Mouse (Mus musculus): Measurements from ENCODE around the gene Itga9. TPM values are rescaled to one million over a fixed set of nuclear protein-coding genes. Genes with fewer than 3 reads are reported as not detected.

Gene Itga9
- polyA plus RNA-seq, 3 experiments from 2014 or later: 0.40 TPM; not detected in 2

DNA sequence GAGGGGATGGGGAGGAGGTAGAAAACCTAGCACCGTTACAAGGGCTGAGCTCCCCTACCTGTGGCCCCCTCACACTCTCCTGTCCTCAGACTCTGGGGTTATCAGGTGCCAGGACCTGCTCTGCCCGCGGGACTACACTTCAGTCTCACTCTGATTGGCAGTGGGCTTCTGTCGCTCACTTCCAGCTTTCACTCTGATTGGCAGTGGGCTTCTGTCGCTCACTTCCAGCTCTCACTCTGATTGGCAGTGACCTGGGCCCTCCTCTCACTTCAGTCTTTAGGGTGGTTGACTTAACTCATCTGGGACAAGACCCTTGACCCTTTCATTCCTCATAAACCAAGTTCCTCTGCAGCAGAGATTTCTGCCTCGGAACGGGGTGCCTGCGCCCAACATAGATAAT is 226.9 kb downstream of the Itga9 start:
- no peak for ATAC-seq

DNA sequence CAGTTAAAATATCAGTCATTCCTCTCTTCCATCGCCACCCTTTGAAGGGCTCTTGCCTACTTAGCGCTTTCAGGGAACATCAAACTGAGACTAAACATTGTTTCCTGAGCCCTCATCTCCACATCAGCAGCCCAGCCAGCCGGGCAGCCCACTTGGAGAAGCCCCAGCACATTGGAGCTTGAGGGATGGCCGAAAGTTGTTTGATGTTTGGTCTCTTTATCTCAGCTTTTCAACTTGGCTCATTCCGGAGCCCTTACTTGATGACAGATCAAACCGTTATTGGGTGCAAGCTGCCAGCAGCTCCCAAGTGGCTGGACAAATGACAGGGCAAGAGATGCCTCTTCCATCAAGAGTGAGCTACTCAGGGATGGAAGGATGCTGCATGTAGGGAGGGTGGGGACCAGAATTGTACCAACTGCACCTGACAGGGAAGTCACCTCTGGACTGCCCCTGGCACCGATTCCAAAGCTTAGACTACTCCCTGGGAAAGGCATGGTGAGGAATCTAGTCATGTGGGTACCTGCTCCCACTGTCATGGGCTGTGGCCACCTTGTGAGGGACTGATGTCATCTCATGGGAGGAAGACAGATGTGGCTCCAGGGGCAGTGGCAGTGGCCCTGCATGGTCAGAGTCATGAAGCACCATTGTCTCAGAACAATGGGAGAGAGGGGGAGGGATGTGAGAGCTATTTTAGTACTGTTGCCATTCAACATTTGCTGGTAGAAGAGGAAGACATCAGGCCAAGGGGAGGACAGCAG is 232.6 kb downstream of the Itga9 start:
- ATAC-seq: no peak

DNA sequence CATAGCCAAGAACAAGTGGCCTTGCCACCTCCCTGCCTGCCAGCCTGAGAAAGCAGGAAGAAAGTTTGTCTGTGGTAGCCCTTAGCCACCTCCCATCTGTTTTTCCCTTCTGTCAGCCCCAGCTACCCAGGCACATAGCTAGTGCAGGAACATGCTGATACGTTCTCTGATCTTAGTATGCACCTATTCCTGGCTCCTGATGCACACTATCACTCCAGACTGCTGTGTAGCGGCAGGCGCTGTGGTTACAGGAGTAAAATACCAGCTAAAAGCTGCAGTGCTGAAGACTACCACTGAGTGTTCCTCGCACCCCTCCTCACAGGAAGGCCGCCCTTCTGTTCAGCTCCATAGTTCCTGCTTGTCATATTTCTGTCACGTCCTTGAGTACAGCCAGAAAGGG is 234.8 kb downstream of the Itga9 start:
- ATAC-seq: no peak

DNA sequence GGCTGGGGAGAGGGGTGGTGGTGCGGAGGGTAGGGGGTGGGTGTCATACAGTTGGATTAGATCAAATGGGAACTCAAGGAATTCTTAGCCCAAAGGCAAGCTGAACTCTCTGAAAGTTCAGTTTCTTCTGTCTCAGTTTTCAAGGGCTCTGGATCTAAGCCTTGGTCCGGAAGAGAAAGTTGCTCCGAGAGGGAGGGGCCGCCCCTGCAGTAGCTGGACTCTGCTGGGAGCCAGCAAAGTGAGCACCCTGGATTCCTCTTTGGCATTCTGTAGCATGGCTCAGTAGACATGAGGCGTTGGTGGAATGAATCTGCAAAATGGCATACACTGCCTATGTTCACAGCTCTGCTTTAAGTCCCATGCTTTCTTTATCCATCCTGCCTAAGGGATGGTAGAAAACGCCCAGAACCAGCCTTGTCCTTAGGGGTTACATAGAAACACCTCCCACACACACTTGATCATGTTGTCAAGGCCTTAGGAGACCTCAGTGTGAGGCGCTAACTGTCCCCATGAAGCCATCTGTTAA is 235.5 kb downstream of the Itga9 start:
- ATAC-seq: no peak

DNA sequence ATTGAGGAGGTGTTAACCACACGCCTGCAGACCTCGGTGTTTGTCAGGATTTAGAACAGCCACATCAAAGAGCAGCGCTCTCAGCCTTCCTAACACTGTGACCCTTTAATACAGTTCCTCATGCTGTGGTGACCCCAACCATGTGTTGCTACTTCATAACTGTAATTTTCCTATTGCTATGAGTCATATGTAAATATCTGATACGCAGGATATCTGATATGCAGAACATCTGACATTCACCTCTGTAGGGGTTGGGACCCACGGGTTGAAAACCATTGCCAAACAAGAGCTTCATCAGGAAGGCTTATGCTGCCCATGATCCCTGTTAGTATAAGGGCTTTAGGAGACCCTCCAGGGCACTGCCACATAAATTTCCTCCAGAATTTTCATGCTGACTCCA is 237.2 kb downstream of the Itga9 start:
- ATAC-seq: peak; percentile 50

DNA sequence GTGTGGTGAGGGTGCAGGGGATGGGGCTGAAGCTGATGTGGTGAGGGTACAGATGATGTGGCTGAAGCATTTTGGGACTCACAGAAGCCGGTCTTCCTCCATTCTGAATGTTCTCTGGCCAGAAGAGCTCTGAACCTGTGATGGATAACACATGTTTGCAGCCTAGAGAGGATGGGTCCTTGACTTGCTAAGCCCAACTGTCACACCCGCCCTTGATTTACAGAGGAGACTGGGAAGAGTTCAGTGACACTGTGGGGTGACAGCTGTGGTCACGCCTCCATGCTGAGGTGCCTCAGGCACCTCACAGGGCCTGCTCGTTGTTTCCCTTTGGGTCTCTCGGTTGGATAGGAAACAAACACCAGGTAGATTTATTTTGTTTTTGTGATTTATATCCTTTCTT is 238.5 kb downstream of the Itga9 start:
- no peak for ATAC-seq

DNA sequence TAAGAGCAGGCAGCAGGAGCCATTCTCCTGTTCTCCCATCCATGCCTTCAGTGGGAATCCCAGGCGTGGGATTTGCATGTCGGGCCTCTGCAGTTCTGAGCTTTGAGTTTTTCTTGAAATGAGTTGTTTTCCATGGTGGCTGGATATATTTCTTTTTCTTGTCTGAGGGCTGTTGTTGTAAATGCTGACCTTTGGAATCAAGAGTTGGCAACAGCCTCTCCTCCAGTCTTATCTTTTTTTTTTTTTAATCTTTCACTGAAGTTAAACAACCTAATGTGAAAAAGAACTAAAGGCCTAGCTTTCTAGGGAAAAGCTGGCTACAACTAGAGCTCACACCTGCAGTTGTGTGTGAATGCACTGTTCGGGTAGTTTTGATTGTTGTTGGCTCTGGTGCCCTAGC is 240.3 kb downstream of the Itga9 start:
- no peak for ATAC-seq

DNA sequence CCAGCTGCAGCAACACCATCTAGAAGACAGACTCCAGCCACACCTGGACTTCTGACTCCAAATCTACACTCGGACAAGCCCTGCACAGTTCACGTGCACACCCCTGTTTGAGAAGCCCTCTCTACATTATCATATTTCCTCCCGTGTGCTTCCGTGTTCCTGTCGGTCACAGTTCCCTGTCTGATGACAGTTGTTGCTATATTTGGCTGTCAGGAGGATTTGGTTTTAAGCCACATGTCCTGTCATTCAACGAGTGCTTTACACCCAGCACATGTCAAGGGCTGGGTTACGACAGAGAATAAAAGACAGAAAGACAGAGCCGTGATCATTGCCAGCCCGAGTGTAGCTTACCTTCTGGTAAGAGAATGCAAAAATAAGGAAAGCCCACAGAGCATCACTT is 250.2 kb downstream of the Itga9 start:
- ATAC-seq: no peak

DNA sequence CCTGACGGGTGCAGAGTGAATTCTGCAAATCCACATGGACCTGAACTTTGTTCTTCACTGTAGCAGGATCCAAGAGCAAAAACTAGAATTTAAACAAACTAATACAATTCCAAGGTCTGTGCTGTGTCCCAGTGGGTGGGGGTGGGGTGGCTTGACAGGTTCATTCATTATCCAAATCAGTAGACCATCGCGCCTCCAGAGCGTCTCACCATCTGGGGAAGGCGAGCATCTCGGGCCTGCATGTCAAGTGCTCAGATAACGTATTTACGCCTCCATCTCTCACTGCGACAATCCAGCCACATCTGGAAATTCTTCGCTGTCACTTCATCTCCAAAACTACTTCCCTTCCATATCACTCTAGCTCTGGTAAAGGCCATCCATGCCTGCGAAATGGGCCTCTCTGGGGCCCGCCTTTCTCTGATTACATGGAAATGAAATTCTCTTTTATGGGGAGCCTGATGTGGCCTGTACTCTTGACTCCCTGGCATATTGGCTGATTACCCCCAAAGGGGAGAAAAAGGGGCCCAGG is 254.2 kb downstream of the Itga9 start:
- ATAC-seq: no peak

DNA sequence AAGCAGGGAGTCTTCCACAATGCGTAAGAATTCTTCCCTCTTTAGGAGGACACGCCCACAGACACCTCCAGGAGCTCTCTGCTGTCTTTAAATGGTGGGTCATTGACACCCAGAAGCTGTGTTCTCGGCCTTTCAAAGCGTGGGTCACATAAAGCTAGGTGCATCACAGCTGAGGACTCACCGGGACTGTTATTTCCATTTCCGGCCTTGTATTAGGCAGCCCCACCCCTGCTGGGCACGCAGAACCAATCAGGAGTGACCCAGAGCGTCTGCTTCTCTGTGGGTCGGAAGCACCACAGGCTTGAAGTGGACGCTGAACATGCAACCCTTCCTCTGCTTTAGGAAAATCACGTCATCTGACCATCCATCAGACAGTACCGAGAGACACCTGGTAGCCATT is 255.7 kb downstream of the Itga9 start:
- ATAC-seq: no peak

DNA sequence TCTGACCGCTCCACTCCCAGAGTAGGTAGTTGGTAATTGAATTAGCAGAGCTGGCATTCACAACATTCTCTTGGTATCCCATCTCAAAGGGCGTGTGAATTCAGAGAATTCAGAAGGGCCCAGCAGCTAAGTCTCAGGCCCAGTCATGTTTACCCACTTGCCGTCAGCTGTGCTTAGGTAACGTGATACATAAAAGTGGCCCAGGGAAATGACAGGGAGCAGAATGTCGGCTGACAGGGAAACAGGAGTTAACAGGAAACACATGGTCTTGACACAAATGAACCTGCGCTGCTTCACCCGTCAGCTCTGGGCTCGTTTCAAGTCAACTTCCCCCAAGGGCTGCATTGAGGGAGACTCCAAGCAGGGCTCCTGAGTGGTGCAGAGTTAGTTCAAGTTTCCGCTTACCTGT is 256.4 kb downstream of the Itga9 start:
- no peak for ATAC-seq

DNA sequence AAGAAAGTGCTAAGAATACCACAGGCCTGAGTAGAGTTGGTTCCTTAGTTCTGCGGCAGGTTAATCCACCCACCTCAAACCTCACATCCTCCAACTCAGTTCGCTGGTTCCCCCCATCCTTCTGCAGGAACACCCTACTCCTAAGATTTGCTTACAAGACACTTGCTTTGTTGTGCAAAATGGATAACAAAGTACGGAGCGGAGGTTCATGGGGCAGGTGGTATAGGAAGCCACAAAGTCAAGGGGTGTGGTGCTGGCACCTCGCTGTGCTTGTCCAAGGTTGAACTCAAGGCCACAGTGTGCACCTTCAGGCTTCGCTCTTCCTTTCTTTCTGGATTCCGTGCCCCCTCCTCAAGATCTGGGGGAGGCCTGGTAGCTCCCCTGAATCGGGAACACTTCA is 257.0 kb downstream of the Itga9 start:
- no peak for ATAC-seq

DNA sequence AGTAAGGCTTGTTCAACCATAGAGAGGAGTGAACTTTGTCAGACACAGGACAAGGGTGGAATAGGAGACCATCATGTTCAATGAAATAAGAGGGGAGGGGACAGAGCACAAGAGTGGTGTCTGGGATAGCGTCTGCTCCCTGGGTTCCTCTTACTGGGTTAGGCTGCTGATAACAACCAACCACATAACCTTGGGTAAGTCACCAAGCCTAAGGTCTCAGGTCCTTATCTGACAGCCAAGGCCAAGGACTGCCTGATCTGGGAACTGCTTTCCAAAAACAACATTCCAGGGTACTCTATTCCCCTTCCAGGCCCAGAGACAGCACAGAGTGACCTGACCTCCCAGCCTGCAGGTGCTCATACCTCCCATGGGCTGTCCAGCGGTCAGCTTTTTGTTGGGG is 260.5 kb downstream of the Itga9 start:
- ATAC-seq: no peak

DNA sequence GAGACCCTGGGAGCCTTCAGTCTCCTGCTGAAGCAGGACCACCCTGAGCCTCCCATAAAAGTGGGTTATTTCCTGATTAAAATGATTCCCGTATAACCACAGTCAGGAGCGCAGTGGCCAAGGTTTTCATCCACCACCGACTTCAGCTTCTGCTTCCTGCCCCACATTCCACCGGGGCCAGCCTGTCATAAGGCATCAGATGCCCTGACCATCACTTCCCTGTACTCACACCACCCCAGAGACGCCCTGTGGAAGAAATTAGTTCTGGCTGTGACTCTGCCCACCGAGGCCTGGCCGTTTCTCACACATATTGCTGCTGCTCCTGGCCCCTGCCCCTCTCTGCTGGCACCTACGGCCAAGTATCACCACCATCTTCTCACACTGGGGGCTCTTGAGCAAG is 261.4 kb downstream of the Itga9 start:
- no peak for ATAC-seq

DNA sequence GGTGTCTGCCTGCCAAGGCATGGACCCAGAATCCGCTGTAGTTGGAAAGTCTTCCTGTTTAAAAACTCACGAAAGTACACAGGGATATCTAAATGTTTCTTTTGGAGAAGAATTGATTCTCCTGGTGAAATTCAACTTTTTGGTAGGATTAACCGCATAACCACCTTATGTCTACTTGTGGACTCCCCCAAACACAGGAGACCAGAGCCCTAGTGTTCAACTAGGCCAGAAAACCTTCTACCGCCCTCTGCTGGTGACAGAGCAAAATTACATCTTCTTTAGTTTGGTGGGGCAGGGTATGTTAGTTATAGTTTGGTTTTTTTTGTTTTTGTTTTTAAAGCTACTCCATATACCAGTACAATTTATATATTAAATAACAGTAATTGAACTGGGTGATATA is 264.6 kb downstream of the Itga9 start:
- ATAC-seq: no peak

DNA sequence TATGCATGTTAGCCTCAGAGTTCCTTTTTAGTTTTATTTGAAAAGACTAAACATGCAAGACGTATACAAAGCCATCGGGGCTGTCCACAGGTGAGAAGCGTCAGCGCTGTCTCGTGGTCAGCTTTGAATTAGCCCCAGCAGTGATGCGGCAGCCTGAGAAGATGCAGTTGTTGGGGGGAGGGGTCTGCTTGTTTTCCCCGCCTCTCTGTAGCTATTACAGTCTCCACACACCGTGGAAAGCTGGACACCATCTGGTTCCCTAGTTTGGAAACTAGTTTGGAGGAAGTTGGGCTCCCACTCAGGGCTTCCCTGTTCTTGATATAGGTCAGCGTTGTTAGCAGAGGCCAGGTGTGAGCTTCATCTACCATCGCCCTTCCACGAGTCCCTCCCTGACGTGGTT is 266.5 kb downstream of the Itga9 start:
- ATAC-seq: no peak

DNA sequence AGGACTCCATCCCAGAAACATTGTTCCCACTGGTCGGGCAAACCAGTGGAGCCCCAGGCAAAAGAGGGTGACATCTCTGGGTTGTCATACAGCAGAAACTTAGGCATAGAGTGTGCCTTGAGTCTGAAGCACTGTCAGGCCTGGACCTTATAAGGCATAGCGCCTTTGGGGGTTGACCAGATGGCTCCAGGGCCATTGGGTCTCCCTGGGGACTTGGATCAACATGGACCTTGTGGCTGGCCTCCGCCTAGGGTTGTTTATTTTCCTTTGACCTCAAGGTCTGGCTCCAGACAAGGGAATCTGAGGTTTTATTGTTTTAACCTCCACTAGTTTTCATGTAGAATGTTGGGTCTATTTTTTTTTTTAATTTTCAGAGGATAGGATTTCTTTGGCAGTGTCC is 267.1 kb downstream of the Itga9 start:
- no peak for ATAC-seq

DNA sequence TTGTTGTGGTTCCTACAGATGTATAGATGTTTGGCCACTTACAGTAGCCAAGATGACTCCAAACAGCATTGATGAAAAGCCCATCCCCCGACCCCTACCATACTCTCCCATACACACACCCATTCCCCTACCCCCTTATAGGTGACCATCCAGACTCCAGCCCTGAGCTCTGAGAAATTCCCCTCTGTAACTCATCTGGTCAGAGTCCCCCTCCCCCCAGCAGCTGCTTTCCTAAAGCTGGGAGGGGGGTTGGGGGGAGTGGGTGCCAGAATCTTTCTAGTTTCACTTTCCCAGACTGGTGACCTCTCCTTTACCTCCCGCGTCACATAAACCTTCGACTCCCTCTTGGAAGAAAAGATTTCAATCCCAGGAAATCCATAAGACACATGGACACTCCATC is 269.2 kb downstream of the Itga9 start:
- no peak for ATAC-seq

DNA sequence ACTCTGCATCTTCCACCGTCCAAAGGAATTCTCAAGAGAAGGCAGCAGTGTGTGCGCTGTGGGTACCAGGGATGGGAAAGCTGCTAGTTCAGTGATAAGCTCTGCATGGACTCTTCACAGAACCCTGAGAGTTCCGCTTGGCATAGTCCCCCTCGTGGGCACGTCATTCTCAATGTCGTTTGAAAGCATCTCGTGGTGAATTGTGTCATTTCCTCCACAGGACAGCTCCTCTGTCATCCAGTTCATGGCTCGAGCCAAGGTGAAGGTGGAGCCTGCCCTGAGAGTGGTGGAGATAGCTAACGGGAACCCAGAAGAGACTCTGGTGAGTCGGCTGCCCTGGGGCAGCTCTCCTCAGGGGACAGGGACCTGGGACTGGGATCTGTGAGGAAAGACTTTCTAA is 270.4 kb downstream of the Itga9 start:
- no peak for ATAC-seq

DNA sequence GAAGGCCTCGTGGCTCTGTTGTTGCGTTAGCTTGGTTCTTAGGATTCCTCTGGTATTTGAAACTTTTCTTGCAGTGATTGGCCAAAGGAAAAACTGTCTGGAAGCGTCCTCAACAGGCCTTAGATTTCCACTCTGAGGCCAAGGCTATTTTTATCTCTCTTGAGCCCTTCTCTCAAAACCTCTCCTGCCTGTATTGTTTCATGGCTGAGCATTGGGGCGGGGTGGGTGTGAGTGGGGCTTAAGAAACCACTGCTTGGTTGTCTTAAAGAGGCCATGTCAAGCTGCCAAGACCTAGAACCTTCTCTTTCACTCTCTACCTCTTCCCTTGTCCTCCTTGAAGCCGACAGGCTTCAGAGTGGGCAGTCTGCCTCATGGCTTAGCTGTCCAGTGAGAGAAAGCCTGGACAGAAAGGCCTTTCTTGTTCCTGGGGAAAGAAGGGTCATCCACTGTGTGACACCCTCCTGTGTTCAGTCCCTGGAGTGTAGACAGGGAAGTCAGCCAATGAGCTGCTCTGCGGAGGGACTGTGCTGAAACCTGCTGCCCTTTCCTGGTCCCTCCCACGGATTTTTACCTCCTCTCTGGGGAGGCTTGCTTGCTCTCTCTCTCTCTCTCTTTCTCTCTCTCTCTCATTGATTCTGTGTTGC is 271.0 kb downstream of the Itga9 start:
- no peak for ATAC-seq

DNA sequence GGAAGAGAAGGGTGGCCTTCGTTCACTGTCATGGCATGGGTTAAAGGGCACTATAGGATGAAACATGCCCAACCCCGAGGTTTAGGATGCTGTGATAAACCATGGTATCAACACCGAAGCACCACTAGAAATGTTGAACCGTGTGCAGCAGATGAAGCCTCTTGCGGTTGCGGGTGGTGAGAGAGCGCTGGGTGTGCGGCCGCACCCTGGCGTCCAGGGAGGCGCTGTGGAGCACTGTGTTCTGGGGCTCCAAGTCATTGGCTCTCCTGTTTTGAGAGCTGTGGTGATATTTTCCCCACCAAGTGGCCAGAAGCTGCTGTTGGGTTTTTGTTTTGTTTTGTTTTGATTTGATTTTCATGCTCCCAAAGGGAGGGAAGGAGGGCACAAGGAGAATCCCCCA is 272.1 kb downstream of the Itga9 start:
- ATAC-seq: no peak

DNA sequence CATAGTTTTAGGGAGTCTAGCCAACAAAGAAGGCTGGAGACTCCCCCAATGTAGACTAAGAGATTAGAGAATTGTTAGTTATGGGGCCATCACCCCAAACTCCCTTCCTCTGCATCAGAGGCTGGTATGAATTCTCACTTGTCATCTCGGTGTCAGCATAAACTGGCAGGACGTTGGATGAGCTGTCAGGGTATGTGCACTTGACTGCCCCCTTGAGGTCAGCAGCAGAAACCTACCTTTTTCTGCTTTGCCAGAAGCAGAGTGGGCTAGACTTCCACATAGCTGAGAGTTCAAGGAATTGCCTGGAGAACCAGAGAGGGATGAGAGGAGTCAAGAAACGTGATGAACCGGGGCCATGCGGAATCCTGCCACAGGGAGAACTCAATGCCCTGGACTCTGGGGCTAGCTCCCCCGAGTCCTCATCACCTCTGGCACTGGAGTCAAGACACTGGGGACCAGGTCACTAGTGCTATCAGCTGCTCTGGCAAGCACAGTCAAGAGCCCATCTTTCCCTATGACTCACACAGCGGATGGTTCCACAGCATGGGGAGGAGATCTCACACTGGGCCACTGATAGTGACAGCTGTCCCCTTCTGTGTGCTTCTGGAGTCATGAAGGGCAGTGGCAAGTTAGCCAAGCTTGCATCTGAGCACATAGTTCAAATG is 274.9 kb downstream of the Itga9 start:
- ATAC-seq: no peak

DNA sequence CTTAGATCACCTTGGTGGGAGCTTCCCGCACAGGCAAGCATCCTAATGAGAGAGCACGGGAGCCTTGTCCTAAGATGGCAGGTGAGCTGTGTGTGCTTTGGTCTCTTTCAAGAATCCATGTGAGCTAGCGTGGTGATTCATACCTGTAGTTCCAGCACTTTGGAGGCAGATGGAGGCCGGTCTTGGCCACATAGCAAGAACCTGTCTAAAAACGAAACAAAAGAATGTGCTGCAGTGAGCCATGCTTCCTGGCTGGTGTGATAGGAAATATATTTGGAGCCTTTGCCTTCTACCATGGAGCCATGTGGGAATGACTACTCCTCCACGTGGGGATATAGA is 275.4 kb downstream of the Itga9 start:
- ATAC-seq: no peak

DNA sequence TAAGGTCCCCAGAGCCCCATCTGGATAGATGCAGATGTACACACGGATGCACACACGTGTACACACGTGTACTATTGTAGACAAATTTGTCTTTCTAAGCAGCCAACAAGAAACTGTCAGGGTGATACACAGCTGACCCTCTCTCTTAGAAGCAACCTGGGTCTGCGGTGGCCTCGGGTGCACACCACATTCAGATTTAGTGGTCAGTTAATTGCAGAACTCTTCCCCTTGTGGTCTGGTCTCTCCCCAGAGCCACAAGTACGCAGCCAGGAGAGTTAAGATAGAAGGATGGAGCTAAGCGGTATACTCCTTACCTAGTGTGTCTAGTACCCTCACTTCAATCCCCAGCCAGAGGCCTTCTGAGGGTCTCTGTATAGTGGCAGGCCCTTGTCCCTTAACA is 276.7 kb downstream of the Itga9 start:
- no peak for ATAC-seq
